Mouse (Mus musculus) spleen, adult 2 months (tissue): ENCODE measurements around the gene Nrp1.

Source experiments
- CTCF ChIP-seq: fragments of 200-500 bp; IDR thresholded peaks from 2 replicates; pipeline ENCODE4 v1.5.1; 2011; ENCODE audit warnings: mild to moderate bottlenecking, inconsistent platforms; ENCODE audit not compliant: insufficient read depth, insufficient read length, insufficient replicate concordance; ENCODE audit errors: extremely low read depth
- POLR2A ChIP-seq: fragments of 200-500 bp; IDR thresholded peaks from 2 replicates; pipeline ENCODE4 v1.6.1; 2011; ENCODE audit warnings: low read depth, low read length, inconsistent platforms

GRCm38 (mm10) chr8:128483344-128483743 is 124.9 kb downstream of the Nrp1 start:
- TF ChIP-seq POLR2A (no peak), CTCF (no peak)
